Mouse (Mus musculus): Measurements from ENCODE around the gene Klf5. TPM values are rescaled to one million over a fixed set of nuclear protein-coding genes. Genes with fewer than 3 reads are reported as not detected.

Gene Klf5
- total RNA-seq, 2 experiments from 2014 or later: 15.6 to 17.3 TPM

GRCm38 (mm10) chr14:99304997-99305792 is 6.7 kb downstream of the Klf5 start:
- intact Hi-C loops (cut with DNase I): loop anchor here (10.0 kb wide), 1 partner anchor 440 kb away; no protein-coding TSS in a partner anchor
- DNase-seq (ENCODE audit: extremely low spot score in 1 of 2, low spot score in 2 of 2): no peak

GRCm38 (mm10) chr14:99306410-99306809 is 7.9 kb downstream of the Klf5 start:
- DNase-seq (ENCODE audit: extremely low spot score in 1 of 2, low spot score in 2 of 2): no peak
- intact Hi-C loops (cut with DNase I): loop anchor here (10.0 kb wide), 1 partner anchor 438 kb away; no protein-coding TSS in a partner anchor

GRCm38 (mm10) chr14:99309606-99310005 is 11.1 kb downstream of the Klf5 start:
- no peak for DNase-seq (ENCODE audit: extremely low spot score in 1 of 2, low spot score in 2 of 2)
- intact Hi-C loops (cut with DNase I): loop anchor here (10.0 kb wide), 1 partner anchor 435 kb away; no protein-coding TSS in a partner anchor

- no peak for DNase-seq (ENCODE audit: extremely low spot score in 1 of 2, low spot score in 2 of 2)
- intact Hi-C loops (cut with DNase I): no loop called here
These were observed 11.9 kb downstream of the Klf5 start for GRCm38 (mm10) chr14:99310358-99310757.

- intact Hi-C loops (cut with DNase I): no loop called here
- no peak for DNase-seq (ENCODE audit: extremely low spot score in 1 of 2, low spot score in 2 of 2)
These were observed 14.6 kb downstream of the Klf5 start for GRCm38 (mm10) chr14:99313062-99313461.

GRCm38 (mm10) chr14:99316275-99316674 is 17.8 kb downstream of the Klf5 start:
- no peak for DNase-seq (ENCODE audit: extremely low spot score in 1 of 2, low spot score in 2 of 2)
- intact Hi-C loops (cut with DNase I): no loop called here

GRCm38 (mm10) chr14:99320736-99321135 is 22.2 kb downstream of the Klf5 start:
- DNase-seq (ENCODE audit: extremely low spot score in 1 of 2, low spot score in 2 of 2): no peak
- intact Hi-C loops (cut with DNase I): no loop called here

- no peak for DNase-seq (ENCODE audit: extremely low spot score in 1 of 2, low spot score in 2 of 2)
- intact Hi-C loops (cut with DNase I): no loop called here
These were observed 24.9 kb downstream of the Klf5 start for GRCm38 (mm10) chr14:99323376-99323775.

- intact Hi-C loops (cut with DNase I): no loop called here
- DNase-seq (ENCODE audit: extremely low spot score in 1 of 2, low spot score in 2 of 2): no peak
These were observed 26.0 kb downstream of the Klf5 start for GRCm38 (mm10) chr14:99324523-99324922.

GRCm38 (mm10) chr14:99325597-99326472 is 27.3 kb downstream of the Klf5 start:
- intact Hi-C loops (cut with DNase I): no loop called here
- no peak for DNase-seq (ENCODE audit: extremely low spot score in 1 of 2, low spot score in 2 of 2)

GRCm38 (mm10) chr14:99336598-99336997 is 38.1 kb downstream of the Klf5 start:
- DNase-seq (ENCODE audit: extremely low spot score in 1 of 2, low spot score in 2 of 2): no peak
- intact Hi-C loops (cut with DNase I): no loop called here

GRCm38 (mm10) chr14:99339021-99339420 is 40.5 kb downstream of the Klf5 start:
- intact Hi-C loops (cut with DNase I): no loop called here
- DNase-seq (ENCODE audit: extremely low spot score in 1 of 2, low spot score in 2 of 2): no peak

GRCm38 (mm10) chr14:99339681-99340522 is 41.4 kb downstream of the Klf5 start:
- DNase-seq (ENCODE audit: extremely low spot score in 1 of 2, low spot score in 2 of 2): no peak
- intact Hi-C loops (cut with DNase I): no loop called here

GRCm38 (mm10) chr14:99340703-99341102 is 42.2 kb downstream of the Klf5 start:
- intact Hi-C loops (cut with DNase I): no loop called here
- DNase-seq (ENCODE audit: extremely low spot score in 1 of 2, low spot score in 2 of 2): no peak

- no peak for DNase-seq (ENCODE audit: extremely low spot score in 1 of 2, low spot score in 2 of 2)
- intact Hi-C loops (cut with DNase I): no loop called here
These were observed 49.8 kb downstream of the Klf5 start for GRCm38 (mm10) chr14:99348175-99348764.

GRCm38 (mm10) chr14:99349606-99350005 is 51.1 kb downstream of the Klf5 start:
- intact Hi-C loops (cut with DNase I): no loop called here
- DNase-seq (ENCODE audit: extremely low spot score in 1 of 2, low spot score in 2 of 2): no peak

- DNase-seq (ENCODE audit: extremely low spot score in 1 of 2, low spot score in 2 of 2): no peak
- intact Hi-C loops (cut with DNase I): no loop called here
These were observed 54.5 kb downstream of the Klf5 start for GRCm38 (mm10) chr14:99352989-99353388.

- intact Hi-C loops (cut with DNase I): no loop called here
- DNase-seq (ENCODE audit: extremely low spot score in 1 of 2, low spot score in 2 of 2): no peak
These were observed 55.6 kb downstream of the Klf5 start for GRCm38 (mm10) chr14:99354046-99354445.
